ENCODE assay signal across 8 mouse cellular contexts in the genomic region with DNA sequence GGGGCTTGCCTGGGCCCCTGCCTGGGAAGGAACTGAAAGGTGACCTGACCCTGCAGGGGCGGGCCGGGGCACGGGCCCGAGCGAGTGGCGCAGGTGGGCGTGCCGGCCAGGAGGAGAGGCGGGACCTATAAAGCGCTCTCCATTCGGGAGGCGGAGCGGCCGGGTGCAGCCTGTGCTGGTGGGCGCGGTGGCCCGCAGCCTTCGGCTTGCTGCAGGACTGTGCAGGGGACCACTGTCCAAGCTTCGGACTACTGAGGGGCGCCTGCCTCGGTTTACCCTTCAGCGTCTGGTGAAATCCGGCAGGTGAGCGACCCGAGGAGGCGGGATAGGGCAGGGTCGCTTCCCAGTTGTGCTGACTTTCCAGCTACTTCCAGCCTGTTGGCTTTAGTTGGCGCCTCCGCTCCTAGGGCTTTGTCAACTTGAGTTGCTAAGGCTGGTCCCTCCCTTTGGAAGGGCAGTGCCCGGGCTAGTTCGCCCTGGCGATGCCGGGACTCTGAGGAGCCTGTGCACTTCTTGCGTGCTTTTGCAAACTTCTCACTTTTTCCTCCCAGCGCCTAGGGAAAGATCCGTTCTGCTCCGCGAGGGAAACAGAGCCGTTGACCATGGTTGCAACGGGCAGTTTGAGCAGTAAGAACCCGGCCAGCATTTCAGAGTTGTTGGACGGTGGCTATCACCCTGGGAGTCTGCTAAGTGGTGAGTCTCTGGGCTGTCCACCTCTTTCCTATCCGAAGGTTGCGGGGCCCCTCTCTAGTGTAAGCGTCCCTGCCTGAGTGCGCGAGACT. TPM values are rescaled to one million over a fixed set of nuclear protein-coding genes. Genes with fewer than 3 reads are reported as not detected.
A peak's percentile ranks its signal among the peaks of the same experiment; 100 is the strongest.
DNase-seq lines count a peak whose midpoint lies in the region.
"Had no signal": no experiment of that assay in that cellular context is flagged by ENCODE, and none has a peak within 500 bp of the region (broad histone marks: within the 10 kb centered on the region; RNA-seq: fewer than 3 reads in every experiment).

No protein-coding gene starts in this region.

- peak overlapping the region; percentile 57 for H3K4me3 ChIP-seq in forebrain, embryonic 10.5 days
- peak overlapping the region; percentile 27 for H3K4me3 ChIP-seq in macrophage (ENCODE audit: inconsistent target)

- 1% methylated on average over 47 of the region's 47 CpGs for WGBS in forebrain, embryonic 10.5 days
- WGBS in macrophage (ENCODE audit: missing documents): 2% methylated on average over 47 of the region's 47 CpGs

- peak overlapping the region; percentile 77 for H3K27ac ChIP-seq in forebrain, embryonic 10.5 days
- no peak overlapping the region for H3K27ac ChIP-seq in macrophage

- intact Hi-C loops in heart, postnatal 10 days (cut with DNase I): no loop called here

- no peaks in the 10 kb centered on the region for H3K79me2 ChIP-seq in macrophage (ENCODE audit: inconsistent target)

- peak; percentile 81 for DNase-seq in R1 (ENCODE audit: low read depth, low spot score)
- DNase-seq in adrenal gland, postnatal 36 days: peak; percentile 69 to 73
- DNase-seq in forebrain, embryonic 10.5 days (ENCODE audit: extremely low spot score, low spot score): peak; percentile 73
- peak; percentile 61 to 67 for DNase-seq in heart, postnatal 10 days
- DNase-seq in kidney, postnatal 36 days: peak; percentile 78 to 88
- peak; percentile 41 for DNase-seq in right cerebral cortex, postnatal 25 days

- peaks cover 45% of the 10 kb centered on the region for H3K27me3 ChIP-seq in forebrain, embryonic 10.5 days (ENCODE audit: poor library complexity, severe bottlenecking)

- peaks cover 27% of the 10 kb centered on the region for H3K4me1 ChIP-seq in forebrain, embryonic 10.5 days

- H3K9me3 ChIP-seq in forebrain, embryonic 10.5 days: no peaks in the 10 kb centered on the region

- no peaks in the 10 kb centered on the region for H3K36me3 ChIP-seq in forebrain, embryonic 10.5 days (replicated peaks)
- H3K36me3 ChIP-seq in macrophage (ENCODE audit: inconsistent target): no peaks in the 10 kb centered on the region

RNA-seq across cellular contexts. Expression of gene Ddit4l, which starts 2.4 kb away (rescaled TPM):
- total RNA-seq in adrenal gland, postnatal 36 days (2021): under 1 TPM; 0.36 to 0.89 TPM
- 9.7 and 10.2 TPM in 2 replicates for polyA plus RNA-seq in forebrain, embryonic 10.5 days (2016; fragmentation: Nextera tagmentation; extraction: Ambion mirVana)
- 1 to 10 TPM in 1 of 2 experiments, under 1 TPM in 1; 0.67 to 1.6 TPM for total RNA-seq in heart, postnatal 10 days (2021)
- 1 to 10 TPM in 1 of 26 experiments, not detected in 25; 2.5 TPM for total RNA-seq in macrophage (2018; cell fraction: chromatin; rRNA removed)
- under 1 TPM in 14 of 26 experiments, not detected in 12; 0.04 to 0.86 (median 0.12) TPM for total RNA-seq in macrophage (2018; cell fraction: cytosol; rRNA removed)
- total RNA-seq in macrophage (2018; cell fraction: nucleus; rRNA removed): under 1 TPM in 1 of 26 experiments, not detected in 25; 0.17 TPM
- polyA plus RNA-seq in macrophage (2018): 0.15 TPM in 1 of 3 replicates, not detected in the others

RNA-seq across cellular contexts. Expression of gene Gm21962, which starts 47.6 kb away (rescaled TPM):
- not detected for total RNA-seq in adrenal gland, postnatal 36 days (2021)
- polyA plus RNA-seq in forebrain, embryonic 10.5 days (2016; fragmentation: Nextera tagmentation; extraction: Ambion mirVana): not detected in 2 replicates
- not detected for total RNA-seq in heart, postnatal 10 days (2021)
- 1 to 10 TPM in 10 of 26 experiments, under 1 TPM in 6, not detected in 10; 0.75 to 2.3 (median 1.2) TPM for total RNA-seq in macrophage (2018; cell fraction: chromatin; rRNA removed)
- not detected for total RNA-seq in macrophage (2018; cell fraction: cytosol; rRNA removed)
- 1 to 10 TPM in 1 of 26 experiments, under 1 TPM in 2, not detected in 23; 0.66 to 1.0 (median 0.98) TPM for total RNA-seq in macrophage (2018; cell fraction: nucleus; rRNA removed)
- polyA plus RNA-seq in macrophage (2018): not detected in 3 replicates
- total RNA-seq: layer of hippocampus, adult 18-20 months had no signal
